Mouse (Mus musculus) layer of hippocampus, adult 8-10 months (tissue): ENCODE results near the gene Dgki. TPM values are rescaled to one million over a fixed set of nuclear protein-coding genes. Genes with fewer than 3 reads are reported as not detected.

Source experiments
- DNase-seq, 2 experiments: peaks; one replicate each; pipeline ENCODE4 v3.0.0; 2022; ENCODE audit warnings: low spot score in 2 of 2
- total RNA-seq, 4 experiments: library from RNA; stranded (reverse); gene quantifications; 2 replicates each; pipeline ENCODE4 v1.2.4; 2022

Dgki gene
- total RNA-seq, 4 experiments from 2014 or later: 76.6 to 92.9 (median 85.0) TPM

- DNase-seq: no peak
Measured at GRCm38 (mm10) chr6:36931473-36931872, 368.5 kb downstream of the Dgki start.

- DNase-seq: no peak
Measured at GRCm38 (mm10) chr6:36929781-36930180, 370.2 kb downstream of the Dgki start.

- DNase-seq: peak in 1 of 2 experiments; percentile 34
Measured at GRCm38 (mm10) chr6:36926455-36926854, 373.5 kb downstream of the Dgki start.

- DNase-seq: no peak
Measured at GRCm38 (mm10) chr6:36922006-36922405, 378.0 kb downstream of the Dgki start.

GRCm38 (mm10) chr6:36911586-36911985, 388.4 kb downstream of the Dgki start:
- DNase-seq: no peak

GRCm38 (mm10) chr6:36907191-36907590, 392.8 kb downstream of the Dgki start:
- no peak for DNase-seq

GRCm38 (mm10) chr6:36905965-36906364, 394.0 kb downstream of the Dgki start:
- no peak for DNase-seq

GRCm38 (mm10) chr6:36904911-36905310, 395.1 kb downstream of the Dgki start:
- DNase-seq: no peak

- DNase-seq: no peak
Measured at GRCm38 (mm10) chr6:36903821-36904220, 396.2 kb downstream of the Dgki start.

- peak in 1 of 2 experiments; percentile 37 for DNase-seq
Measured at GRCm38 (mm10) chr6:36903159-36903794, 396.7 kb downstream of the Dgki start.

- no peak for DNase-seq
Measured at GRCm38 (mm10) chr6:36899872-36900271, 400.1 kb downstream of the Dgki start.

- no peak for DNase-seq
Measured at GRCm38 (mm10) chr6:36898412-36898811, 401.6 kb downstream of the Dgki start.

GRCm38 (mm10) chr6:36897616-36898149, 402.3 kb downstream of the Dgki start:
- no peak for DNase-seq

- no peak for DNase-seq
Measured at GRCm38 (mm10) chr6:36896656-36897055, 403.3 kb downstream of the Dgki start.

- DNase-seq: no peak
Measured at GRCm38 (mm10) chr6:36891820-36892219, 408.2 kb downstream of the Dgki start.

- no peak for DNase-seq
Measured at GRCm38 (mm10) chr6:36890776-36891175, 409.2 kb downstream of the Dgki start.

- DNase-seq: no peak
Measured at GRCm38 (mm10) chr6:36890296-36890695, 409.7 kb downstream of the Dgki start.

- DNase-seq: no peak
Measured at GRCm38 (mm10) chr6:36881309-36881708, 418.7 kb downstream of the Dgki start.

- DNase-seq: no peak
Measured at GRCm38 (mm10) chr6:36880643-36881263, 419.2 kb downstream of the Dgki start.

GRCm38 (mm10) chr6:36877399-36877798, 422.6 kb downstream of the Dgki start:
- no peak for DNase-seq

- no peak for DNase-seq
Measured at GRCm38 (mm10) chr6:36876426-36876825, 423.6 kb downstream of the Dgki start.

GRCm38 (mm10) chr6:36875926-36876325, 424.1 kb downstream of the Dgki start:
- DNase-seq: no peak

- no peak for DNase-seq
Measured at GRCm38 (mm10) chr6:36872876-36873275, 427.1 kb downstream of the Dgki start.
